Mouse (Mus musculus) bone marrow, adult 2 months (tissue): ENCODE results near the gene Cngb1.

Experiments
- CTCF ChIP-seq: fragments of 200-500 bp; IDR thresholded peaks from 2 replicates; pipeline ENCODE4 v1.5.1; 2011; ENCODE audit warnings: low read length, control low read depth; ENCODE audit not compliant: control insufficient read depth, insufficient read depth
- POLR2A ChIP-seq: fragments of 200-500 bp; IDR thresholded peaks from 2 replicates; pipeline ENCODE4 v1.6.1; 2011; ENCODE audit warnings: low read depth, mild to moderate bottlenecking, control low read depth, low read length, borderline replicate concordance; ENCODE audit not compliant: control insufficient read depth

- TF ChIP-seq CTCF, result no peak
- TF ChIP-seq POLR2A, result no peak
These were observed 26.2 kb upstream of the Cngb1 start for GRCm38 (mm10) chr8:95332437-95333199.
